Mouse (Mus musculus) spleen, adult 2 months (tissue): ENCODE data around the gene Gm20388. TPM values are rescaled to one million over a fixed set of nuclear protein-coding genes. Genes with fewer than 3 reads are reported as not detected.

ENCODE experiments used
- DNase-seq, 2 experiments: peaks; one replicate each; pipeline versions ENCODE4 v3.0.0 to v3.0.0-alpha.2; 2012 to 2021; ENCODE audit warnings: low spot score in 2 of 2, low read depth in 1 of 2
- H3K27ac ChIP-seq: fragments of 200-500 bp; 2 replicates; pipeline ENCODE4 v1.5.1; 2012; ENCODE audit warnings: low read length, inconsistent platforms; ENCODE audit not compliant: insufficient read depth
- H3K27me3 ChIP-seq: fragments of 200-500 bp; 2 replicates; pipeline ENCODE4 v1.6.1; 2012; ENCODE audit warnings: mild to moderate bottlenecking, moderate library complexity, low read length, inconsistent platforms; ENCODE audit not compliant: control insufficient read depth, insufficient read depth
- H3K36me3 ChIP-seq: fragments of 200-500 bp; 2 replicates; pipeline ENCODE4 v1.6.1; 2012; ENCODE audit warnings: mild to moderate bottlenecking, low read length, inconsistent platforms; ENCODE audit not compliant: control insufficient read depth, insufficient read depth
- H3K4me1 ChIP-seq: fragments of 200-500 bp; 2 replicates; pipeline ENCODE4 v1.6.1; 2011; ENCODE audit warnings: inconsistent platforms; ENCODE audit not compliant: control insufficient read depth, insufficient read depth, insufficient read length
- H3K4me3 ChIP-seq: fragments of 200-500 bp; 2 replicates; pipeline ENCODE4 v1.5.1; 2011; ENCODE audit warnings: mild to moderate bottlenecking, inconsistent platforms; ENCODE audit not compliant: insufficient read depth, insufficient read length; ENCODE audit errors: extremely low read depth
- CTCF ChIP-seq: fragments of 200-500 bp; IDR thresholded peaks from 2 replicates; pipeline ENCODE4 v1.5.1; 2011; ENCODE audit warnings: mild to moderate bottlenecking, inconsistent platforms; ENCODE audit not compliant: insufficient read depth, insufficient read length, insufficient replicate concordance; ENCODE audit errors: extremely low read depth
- POLR2A ChIP-seq: fragments of 200-500 bp; IDR thresholded peaks from 2 replicates; pipeline ENCODE4 v1.6.1; 2011; ENCODE audit warnings: low read depth, low read length, inconsistent platforms
- WGBS: fragments of 180-500 bp; shearing (Covaris S2); methylation state at CpG from one replicate; pipeline ENCODE4 v1.1.7; 2018; 5-methylcytosine and 5-hydroxymethylcytosine counted together
- polyA plus RNA-seq: library from polyadenylated mRNA; depleted of rRNA; stranded (reverse); fragments of >200 nt; gene quantifications from 2 replicates; pipeline ENCODE4 v1.2.3, GENCODE M21; 2012

Gm20388 gene
- polyA plus RNA-seq, 1 experiment = 26.1 TPM

GRCm38 (mm10) chr8:120463918-120464584, 553.4 kb downstream of the Gm20388 start:
- Histone ChIP-seq H3K36me3 (no peaks in the 10 kb centered on the region), H3K27me3 (no peaks in the 10 kb centered on the region), H3K27ac (no peak overlapping the region), H3K4me3 (no peak overlapping the region), H3K4me1 (peaks cover 4% of the 10 kb centered on the region; the same call in 1 of the 2 replicates)
- TF ChIP-seq CTCF (no peak), POLR2A (no peak)
- DNase-seq = peak in 1 of 2 experiments; percentile 55
- WGBS = 62% methylated on average over 9 of the region's 9 CpGs

GRCm38 (mm10) chr8:120464585-120464937, 553.9 kb downstream of the Gm20388 start:
- peaks cover 4% of the 10 kb centered on the region; the same call in 1 of the 2 replicates for H3K4me1 ChIP-seq
- no peak overlapping the region for H3K27ac ChIP-seq
- no peak for DNase-seq
- TF ChIP-seq CTCF = no peak
- TF ChIP-seq POLR2A = no peak
- 88% methylated on average over 4 of the region's 4 CpGs for WGBS
- no peaks in the 10 kb centered on the region for H3K27me3 ChIP-seq
- H3K36me3 ChIP-seq = no peaks in the 10 kb centered on the region
- no peak overlapping the region for H3K4me3 ChIP-seq

- TF ChIP-seq POLR2A (no peak), CTCF (no peak)
- Histone ChIP-seq H3K4me1 (peaks cover 4% of the 10 kb centered on the region; the same call in 1 of the 2 replicates), H3K27ac (no peak overlapping the region), H3K4me3 (no peak overlapping the region), H3K27me3 (no peaks in the 10 kb centered on the region), H3K36me3 (no peaks in the 10 kb centered on the region)
- WGBS = 78% methylated on average over 8 of the region's 8 CpGs
- DNase-seq = no peak
These were observed 555.1 kb downstream of the Gm20388 start for GRCm38 (mm10) chr8:120465710-120466109.

GRCm38 (mm10) chr8:120466266-120466665, 555.6 kb downstream of the Gm20388 start:
- no peak overlapping the region for H3K4me3 ChIP-seq
- H3K27ac ChIP-seq = no peak overlapping the region
- no peak for TF ChIP-seq CTCF
- TF ChIP-seq POLR2A = no peak
- H3K36me3 ChIP-seq = no peaks in the 10 kb centered on the region
- no peak for DNase-seq
- H3K4me1 ChIP-seq = peaks cover 4% of the 10 kb centered on the region; the same call in 1 of the 2 replicates
- WGBS = 57% methylated on average over 10 of the region's 10 CpGs
- H3K27me3 ChIP-seq = no peaks in the 10 kb centered on the region

- Histone ChIP-seq H3K27me3 (no peaks in the 10 kb centered on the region), H3K4me1 (peaks cover 4% of the 10 kb centered on the region; the same call in 1 of the 2 replicates), H3K27ac (no peak overlapping the region), H3K36me3 (no peaks in the 10 kb centered on the region), H3K4me3 (no peak overlapping the region)
- DNase-seq = no peak
- TF ChIP-seq CTCF (no peak), POLR2A (no peak)
- WGBS = 88% methylated on average over 7 of the region's 7 CpGs
These were observed 557.0 kb downstream of the Gm20388 start for GRCm38 (mm10) chr8:120467598-120467997.

GRCm38 (mm10) chr8:120470170-120470569, 559.5 kb downstream of the Gm20388 start:
- no peak overlapping the region for H3K4me3 ChIP-seq
- no peaks in the 10 kb centered on the region for H3K27me3 ChIP-seq
- 80% methylated on average over 12 of the region's 12 CpGs for WGBS
- H3K4me1 ChIP-seq = peaks cover 4% of the 10 kb centered on the region; the same call in 1 of the 2 replicates
- no peaks in the 10 kb centered on the region for H3K36me3 ChIP-seq
- TF ChIP-seq POLR2A (no peak), CTCF (no peak)
- DNase-seq = no peak
- no peak overlapping the region for H3K27ac ChIP-seq

- Histone ChIP-seq H3K4me1 (peaks cover 5% of the 10 kb centered on the region; the same call in 1 of the 2 replicates), H3K27ac (no peak overlapping the region), H3K27me3 (no peaks in the 10 kb centered on the region), H3K36me3 (no peaks in the 10 kb centered on the region), H3K4me3 (no peak overlapping the region)
- WGBS = 57% methylated on average over 7 of the region's 7 CpGs
- peak; percentile 35; the same call in 1 of the 2 replicates for TF ChIP-seq CTCF
- no peak for TF ChIP-seq POLR2A
- peak in 1 of 2 experiments; percentile 51 for DNase-seq
These were observed 560.5 kb downstream of the Gm20388 start for GRCm38 (mm10) chr8:120471166-120471565.
